Mouse (Mus musculus): Measurements from ENCODE around the gene Phkg1.

DNA sequence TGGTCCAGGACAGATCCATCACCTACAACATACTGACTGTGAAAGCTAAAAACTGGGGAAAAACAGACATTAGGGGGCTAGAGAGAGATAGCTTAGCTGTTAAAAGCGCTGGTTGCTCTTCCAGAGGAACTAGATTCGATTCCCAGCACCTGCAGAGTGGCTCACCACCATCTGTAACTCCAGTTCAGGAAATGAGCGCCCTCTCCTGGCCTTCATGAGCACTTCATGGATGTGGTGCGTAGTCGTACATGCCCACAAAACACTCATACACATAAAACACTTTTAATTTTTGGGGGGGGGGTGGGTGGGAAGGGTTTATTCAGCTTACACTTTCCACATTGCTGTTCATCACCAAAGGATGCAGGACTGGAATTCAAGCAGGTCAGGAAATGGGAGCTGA lies 41.9 kb downstream of the Phkg1 start:
- peak; percentile 24 for TF ChIP-seq CTCF (IDR thresholded peaks at IDR 0.05; ENCODE audit: low read depth)
- TF ChIP-seq EP300 (optimal IDR thresholded peaks at IDR 0.05), result no peak

All from stomach, postnatal 0 days (tissue).